Mouse (Mus musculus) lung, postnatal 14 days (tissue): ENCODE measurements around the gene Copz1.

ENCODE experiments used
- DNase-seq: peaks from one replicate; pipeline ENCODE4 v3.0.0; 2021

Copz1 gene

DNA sequence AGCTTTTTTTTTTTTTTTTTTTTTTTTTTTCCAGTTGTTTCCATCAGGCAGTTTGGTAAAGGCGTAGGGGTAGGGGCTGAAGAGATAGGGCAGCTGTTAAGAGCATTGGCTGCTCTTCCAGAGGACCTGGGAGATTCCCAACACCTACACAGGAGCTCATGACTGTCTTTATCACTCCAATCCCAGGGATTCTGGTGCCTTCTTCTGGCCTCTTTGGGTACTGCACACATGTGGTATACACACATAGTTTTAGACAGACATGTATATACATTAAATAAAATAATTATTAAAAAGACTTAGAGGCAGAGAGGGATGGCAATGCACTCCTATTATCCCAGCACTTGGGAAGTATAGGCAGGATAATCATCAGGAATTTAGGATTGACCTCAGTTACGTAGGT, 20.9 kb downstream of the Copz1 start:
- DNase-seq = no peak

GRCm38 (mm10) chr15:103294649-103295048, 22.1 kb downstream of the Copz1 start:
- no peak for DNase-seq

GRCm38 (mm10) chr15:103295851-103296250, 23.3 kb downstream of the Copz1 start:
- no peak for DNase-seq

GRCm38 (mm10) chr15:103297313-103297712, 24.8 kb downstream of the Copz1 start:
- no peak for DNase-seq

- DNase-seq = no peak
These were observed 25.5 kb downstream of the Copz1 start for GRCm38 (mm10) chr15:103298026-103298425.

DNA sequence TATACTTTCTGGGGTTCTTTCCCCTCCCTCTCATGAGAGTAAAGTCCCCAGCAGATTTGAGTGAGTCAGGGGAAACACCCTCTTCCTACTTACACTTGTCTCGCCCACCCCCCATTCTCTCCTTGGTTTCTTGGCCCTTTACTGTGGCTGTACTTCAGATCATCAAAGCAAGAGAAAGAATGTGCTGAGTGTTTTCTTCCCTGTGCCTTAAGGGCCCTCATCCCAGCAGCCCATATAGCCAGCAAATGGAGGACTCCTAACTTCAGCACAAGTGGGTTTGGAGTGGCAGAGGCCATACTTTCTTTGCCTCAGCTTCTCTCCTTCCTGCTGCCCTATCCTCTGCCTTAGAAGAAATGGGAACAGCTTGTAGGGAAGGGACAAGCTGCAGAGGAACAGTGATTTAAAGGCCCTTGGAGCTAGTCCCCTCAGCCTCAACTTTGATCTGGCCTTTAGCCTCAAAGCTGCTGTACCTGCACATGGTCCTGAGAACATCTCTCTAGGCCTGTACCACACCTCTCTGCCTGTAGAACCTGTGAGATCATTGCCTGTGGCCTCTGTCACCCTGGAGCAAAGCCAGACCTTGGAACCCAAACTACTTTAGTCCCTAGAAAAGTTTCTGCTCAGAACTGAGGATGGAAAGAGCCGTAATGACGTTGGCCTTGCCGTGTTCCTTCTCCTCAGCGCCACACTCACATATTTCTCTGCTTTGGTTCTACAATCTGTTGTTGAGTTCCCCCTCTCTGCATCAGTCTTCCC, 26.5 kb downstream of the Copz1 start:
- no peak for DNase-seq

- no peak for DNase-seq
These were observed 27.1 kb downstream of the Copz1 start for GRCm38 (mm10) chr15:103299644-103300043.

DNA sequence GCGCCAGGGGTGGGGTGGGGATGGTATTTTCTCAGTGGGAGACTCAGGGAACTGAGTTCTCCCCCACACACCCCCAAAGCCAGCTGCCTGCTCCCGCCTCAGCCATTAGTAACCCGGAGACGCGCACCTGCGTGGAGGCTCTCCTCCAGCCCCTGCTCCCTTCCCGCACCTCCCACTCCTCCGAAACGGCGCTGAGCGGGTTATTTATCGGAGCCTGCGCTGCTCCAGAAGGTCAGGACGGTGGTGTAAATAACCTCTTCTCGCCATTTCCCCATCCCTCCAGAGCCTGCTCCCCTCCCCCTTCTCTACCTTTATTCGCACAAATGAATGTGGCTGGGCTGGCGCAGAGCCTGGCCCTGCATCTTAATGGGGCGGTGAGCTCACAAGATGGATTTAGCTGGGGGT, 27.6 kb downstream of the Copz1 start:
- DNase-seq = no peak

DNA sequence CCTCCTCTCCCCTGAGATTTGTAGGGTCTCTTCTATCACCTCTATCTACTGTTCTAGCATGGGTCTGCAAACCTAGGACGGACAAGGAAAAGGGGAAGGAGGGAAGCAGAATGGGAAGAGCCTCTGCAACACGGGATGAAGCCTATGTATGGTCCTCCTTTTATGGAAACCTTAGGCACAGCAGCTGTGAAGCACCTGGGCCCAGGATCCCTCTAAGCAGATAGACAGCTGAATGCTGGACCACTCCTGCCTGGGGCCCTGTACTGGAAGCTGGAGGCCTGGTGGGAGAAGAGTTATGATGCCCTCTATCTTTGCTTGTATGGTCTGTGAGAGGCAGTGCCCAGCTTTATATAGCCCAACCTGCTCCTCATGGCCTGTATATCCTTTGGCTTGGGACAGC, 28.0 kb downstream of the Copz1 start:
- DNase-seq = no peak

DNA sequence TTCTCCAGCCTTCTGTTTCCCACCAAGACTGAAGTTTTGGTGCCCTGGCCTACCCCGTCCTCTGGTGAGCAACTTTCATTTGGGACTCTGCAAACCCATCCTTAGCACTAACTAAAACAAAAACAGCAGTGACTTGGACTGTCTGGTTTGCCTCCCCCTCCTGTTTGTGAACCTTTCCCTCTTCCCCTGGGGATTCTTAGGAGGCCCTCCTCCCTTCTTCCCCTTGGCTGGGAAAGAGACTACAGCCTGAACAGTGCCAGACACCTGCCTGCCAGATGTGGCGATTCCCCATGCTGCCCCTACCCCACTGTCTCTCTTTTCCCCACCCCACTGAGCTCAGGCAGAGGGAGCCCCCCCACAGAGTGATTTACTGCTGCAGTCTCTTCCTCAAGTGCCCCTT, 28.5 kb downstream of the Copz1 start:
- DNase-seq = no peak

DNA sequence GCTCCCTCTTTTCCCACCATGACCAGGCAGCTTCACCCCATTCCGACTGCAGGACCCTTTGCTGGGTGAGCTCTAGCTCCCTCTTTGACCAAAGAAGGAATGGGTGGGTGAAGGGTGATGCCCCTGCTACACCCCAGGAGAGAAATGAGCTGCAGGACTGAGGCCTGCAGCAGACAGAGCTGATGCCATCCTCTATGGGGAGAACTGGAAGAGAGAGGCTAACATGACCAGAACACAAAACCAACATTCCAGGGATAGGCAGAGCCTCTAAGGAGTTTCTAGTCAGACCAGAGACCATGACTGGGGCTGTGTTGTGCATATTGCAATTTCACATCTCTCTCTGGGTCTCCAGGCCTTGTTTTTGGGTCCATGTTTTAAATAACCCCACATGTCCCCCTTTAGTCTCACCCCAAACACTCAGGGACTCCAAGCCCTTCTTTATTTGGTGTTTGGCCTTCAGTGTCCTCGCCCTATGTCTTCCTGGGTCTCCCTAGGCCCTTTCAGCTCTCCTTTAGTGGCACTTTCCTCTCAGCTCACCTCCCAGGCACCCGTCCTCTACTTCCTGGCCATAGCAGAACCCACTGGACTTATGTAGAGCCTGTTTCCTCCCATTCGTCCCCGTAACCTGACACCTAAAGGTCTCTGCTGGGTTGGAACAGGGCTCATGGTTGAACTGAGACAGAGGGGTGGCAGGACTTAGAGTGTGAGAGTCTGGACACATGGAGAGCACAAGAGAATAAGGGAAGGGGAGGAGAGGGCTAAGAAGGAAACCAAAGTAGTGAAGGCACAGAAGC, 29.2 kb downstream of the Copz1 start:
- no peak for DNase-seq

GRCm38 (mm10) chr15:103302341-103303021, 30.0 kb downstream of the Copz1 start:
- DNase-seq = no peak

GRCm38 (mm10) chr15:103303916-103304615, 31.6 kb downstream of the Copz1 start:
- no peak for DNase-seq

DNA sequence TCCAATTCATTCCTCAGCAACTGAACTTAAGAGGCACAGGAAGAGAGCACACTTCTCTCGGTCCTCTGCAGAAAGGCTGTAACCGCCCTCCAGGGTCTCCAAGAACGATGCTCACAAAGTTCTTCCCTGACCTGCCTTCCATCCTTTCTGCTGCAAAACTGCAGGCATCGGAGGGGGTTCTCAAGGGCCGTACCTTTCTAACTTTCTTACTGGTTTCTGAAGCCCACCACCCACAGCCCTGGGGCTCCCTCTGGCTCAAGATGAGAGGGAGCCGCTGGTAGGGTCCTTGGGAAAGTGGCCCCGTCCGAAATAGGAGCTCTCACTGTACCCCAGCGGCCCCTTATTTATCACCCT, 32.1 kb downstream of the Copz1 start:
- no peak for DNase-seq

GRCm38 (mm10) chr15:103305070-103305678, 32.7 kb downstream of the Copz1 start:
- DNase-seq = peak; percentile 95

DNA sequence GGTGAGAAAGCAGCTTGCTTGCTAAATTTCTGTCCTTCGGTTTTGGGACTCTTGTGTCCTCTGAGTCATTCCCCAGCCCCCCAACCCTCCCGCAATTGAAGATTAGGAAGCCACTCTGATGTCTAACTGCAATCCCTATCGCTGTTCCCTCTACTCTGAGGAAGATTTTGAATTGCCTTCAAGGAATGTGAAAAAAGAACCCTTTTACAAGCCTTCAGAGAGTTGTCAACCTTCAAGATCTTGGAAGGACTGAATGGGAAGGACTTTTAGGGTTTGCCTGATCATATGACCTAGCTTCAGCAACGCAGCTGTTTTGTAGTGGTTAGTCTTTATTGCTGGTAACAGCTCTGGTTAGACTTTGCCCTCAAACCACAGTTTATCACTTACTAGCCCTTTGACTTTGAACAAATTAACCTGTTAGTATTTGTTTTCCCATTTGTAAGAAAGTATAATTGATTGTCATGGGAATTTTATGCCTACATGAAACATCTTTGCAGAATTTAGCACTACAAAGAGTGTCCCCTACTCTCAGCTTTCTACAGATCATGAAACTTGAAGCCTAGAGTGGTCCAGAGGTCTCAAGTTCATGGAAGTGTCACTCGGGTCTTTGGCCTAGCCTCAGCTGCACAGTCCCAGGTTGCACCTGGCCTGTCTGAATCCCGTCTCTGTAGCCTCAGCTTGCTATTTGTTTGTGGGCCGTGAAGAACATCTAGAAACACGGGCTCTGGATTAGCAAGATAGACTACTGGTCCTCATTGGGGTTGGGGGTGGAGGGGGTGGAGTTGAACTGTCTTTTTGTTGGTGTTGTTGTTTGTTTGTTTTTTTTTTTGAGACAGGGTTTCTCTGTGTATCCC, 33.5 kb downstream of the Copz1 start:
- no peak for DNase-seq

GRCm38 (mm10) chr15:103307125-103307524, 34.6 kb downstream of the Copz1 start:
- DNase-seq = peak; percentile 97

- peak; percentile 44 for DNase-seq
These were observed 35.8 kb downstream of the Copz1 start for GRCm38 (mm10) chr15:103308056-103308875.

DNA sequence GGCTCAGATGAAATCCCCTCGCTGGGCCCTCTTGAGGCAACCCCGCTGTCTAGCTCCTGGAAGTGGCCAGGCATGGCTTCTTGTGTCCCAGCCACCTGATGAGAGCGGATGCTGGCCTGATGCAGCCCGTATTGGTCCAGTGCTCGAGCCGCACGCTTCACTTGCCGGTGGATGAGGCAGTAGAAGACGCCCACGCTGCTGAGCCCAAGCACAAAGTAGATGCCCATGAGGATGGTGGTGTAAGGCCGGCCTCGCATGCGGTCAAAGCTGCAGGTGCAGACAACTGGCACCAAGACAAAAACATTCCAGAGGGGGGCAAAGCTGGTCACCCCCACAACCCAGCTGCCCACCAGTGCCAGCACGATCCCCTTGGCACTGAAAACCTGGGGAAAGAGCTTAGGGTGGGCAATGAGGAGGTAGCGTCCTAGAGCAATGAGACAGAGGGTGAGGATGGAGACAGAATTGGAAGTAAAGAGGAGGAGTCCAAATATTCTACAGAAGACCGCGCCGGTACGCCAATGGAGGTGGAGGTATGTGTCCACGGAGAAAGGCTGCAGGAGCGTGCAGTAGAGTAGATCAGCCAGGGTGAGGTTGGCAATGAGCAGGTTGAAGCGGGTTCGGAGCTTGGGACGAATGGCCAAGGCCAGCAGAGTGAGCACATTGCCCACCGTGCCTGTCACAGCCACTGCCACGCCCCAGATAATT, 36.5 kb downstream of the Copz1 start:
- no peak for DNase-seq

DNA sequence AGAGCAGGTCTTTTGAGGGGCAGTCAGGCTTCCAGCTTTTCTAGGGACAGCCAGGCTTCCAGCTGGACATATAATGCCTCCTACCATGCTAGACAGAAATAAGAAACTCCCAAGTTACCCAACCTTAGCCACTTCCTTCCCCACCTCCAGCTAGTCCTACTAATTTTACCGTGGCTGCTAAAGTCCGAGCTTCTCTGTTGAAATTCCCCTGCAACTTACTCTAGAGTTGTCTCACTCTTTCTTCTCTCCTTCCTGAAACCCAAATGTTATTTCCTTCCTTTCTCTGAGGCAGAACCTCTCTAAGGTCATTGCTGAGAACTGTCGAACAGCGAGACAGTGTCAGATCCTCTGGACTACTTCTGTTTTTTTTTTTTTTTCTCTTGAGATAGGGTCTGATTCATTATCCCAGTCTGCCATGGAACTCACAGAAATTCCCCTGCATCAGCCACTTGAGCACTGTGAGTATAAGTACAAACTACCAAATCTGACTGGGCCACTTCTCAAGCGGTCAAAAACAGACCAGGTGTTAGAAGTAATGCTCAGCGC, 37.9 kb downstream of the Copz1 start, which contains the start of gene Gpr84:
Gene Gpr84, minus strand, starts transcription at position 248 of the 546 bp plus-strand sequence.
- DNase-seq = no peak
